Mouse (Mus musculus) embryo, embryonic 11 days (tissue): ENCODE data around the gene Nat8f1.
"Not testable (repeated sequence)": the region's sequence is repeated elsewhere in the genome, so short reads cannot be mapped to it uniquely, and the experiment has no call there.

Experiments
- DNase-seq: peaks from one replicate; pipeline ENCODE4 v3.0.0-alpha.2; 2015

Nat8f1 gene

DNA sequence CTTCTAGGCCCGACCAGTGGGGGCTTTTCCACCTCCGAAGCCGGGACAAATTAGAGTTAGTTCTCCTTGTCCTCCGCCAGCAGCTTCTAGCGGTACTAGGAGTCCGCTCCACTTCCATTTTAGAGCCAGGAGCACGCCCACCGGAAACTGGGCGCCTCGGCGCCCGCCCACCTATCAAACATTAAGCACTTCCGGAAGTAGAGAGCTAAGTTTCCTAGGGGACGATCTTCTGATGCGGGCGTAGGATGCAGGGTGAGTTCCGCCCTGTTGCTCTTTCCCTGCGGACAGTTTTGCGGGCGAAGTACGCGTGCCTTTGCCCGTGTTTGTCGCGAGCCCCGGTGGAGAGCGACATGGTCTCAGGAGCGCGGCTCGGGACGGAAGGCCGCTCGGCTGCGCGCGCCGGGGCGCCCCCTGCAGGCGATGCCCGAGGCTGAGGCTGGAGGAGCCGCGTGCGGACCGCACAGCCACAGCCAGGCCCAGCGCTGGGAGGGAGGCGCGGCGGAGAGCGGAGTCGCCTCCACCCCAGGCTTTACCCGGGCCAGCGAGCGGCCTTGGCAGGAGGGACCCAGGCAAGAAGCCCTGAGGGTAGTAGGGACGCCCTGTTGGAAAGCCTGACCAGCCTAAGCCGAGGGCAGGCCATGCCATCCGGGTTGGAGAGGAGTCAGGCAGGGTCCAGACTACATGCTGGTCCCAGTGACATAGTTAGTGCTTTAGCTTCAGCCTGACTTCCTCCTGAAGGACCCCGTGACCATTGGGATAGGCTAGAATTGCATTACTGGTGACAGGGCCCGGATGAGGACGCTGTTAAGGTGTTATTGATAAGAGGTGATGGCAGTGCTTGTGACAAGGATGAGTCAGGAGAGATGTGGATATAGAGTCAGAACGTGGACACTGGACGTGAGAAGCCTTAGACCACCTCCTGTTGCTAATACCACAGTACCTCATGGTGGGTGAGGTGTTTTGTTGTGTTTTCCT, at the start of gene Nat8f1:
TSS of gene Nat8f1 (minus strand) at position 149 of the 975 bp plus-strand sequence.
- peak; percentile 93 for DNase-seq

DNA sequence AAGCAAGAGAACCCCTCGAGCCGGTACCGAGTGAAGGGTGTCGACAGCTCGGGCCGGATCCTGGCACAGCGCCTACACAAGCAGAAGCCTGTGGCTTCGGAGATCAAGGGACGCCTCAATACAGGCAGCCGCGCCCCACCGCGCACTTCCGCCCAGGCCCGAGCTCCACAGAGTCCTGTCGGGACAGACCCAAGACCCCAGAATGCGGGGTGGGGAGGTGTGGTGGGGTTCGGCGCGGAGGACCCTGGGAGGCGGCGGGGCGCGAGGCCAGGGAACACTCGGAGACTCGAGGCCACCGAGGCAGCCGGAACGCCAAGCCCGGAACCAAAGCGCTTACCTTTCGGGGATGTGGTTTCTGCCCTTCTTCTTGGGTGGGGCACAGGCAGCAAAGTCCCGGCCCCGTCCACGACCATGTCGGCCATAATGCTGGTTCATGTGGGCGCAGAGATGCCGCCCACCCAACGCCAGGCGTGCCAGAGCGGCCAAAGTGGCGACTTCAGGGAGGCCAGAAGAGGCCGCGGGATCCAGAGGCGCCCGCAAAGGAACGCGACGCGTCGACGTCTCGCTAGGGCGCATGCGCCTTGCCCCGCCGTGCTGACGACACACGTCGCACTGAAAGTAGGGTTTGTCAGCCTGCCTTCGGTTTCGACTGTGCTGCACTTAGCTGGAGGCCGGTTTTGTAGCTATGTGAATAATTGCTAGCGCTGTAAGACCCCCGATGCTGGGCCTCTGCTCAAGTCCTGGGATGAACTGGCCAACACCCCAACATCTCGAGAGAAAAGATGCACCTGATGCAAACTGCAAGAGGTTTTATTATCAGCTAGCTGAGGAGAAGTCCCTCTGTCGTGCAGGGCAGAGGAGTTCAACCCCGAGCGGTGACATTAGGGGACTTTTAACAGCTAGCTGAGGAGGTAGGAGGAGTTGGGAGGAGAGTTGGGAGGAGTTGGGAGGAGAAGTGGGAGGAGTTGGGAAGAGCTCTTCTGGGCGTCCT, 45.9 kb upstream of the Nat8f1 start, which contains the start of gene Dusp11:
TSS of gene Dusp11 (minus strand) at position 567 of the 991 bp plus-strand sequence.
- DNase-seq = peak; percentile 96

DNA sequence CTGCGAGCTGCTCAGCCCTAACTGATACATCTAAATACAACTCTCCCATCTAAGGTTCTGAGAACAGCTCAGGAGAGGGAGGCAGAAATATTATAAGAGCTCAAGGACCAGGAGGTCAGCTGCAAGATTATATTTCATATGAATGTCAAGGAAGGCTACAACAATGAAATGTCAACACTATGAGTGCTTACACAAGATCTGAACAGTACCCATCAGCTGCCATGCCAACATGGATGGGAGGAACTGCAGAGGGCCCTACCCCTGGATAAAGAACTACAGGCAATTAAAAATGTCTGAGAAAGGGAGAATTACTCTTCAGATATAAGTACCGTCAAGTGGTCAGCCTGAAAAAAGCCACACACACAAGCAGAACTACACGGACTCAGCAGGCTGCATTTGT, 42.1 kb upstream of the Nat8f1 start:
- no peak for DNase-seq

DNA sequence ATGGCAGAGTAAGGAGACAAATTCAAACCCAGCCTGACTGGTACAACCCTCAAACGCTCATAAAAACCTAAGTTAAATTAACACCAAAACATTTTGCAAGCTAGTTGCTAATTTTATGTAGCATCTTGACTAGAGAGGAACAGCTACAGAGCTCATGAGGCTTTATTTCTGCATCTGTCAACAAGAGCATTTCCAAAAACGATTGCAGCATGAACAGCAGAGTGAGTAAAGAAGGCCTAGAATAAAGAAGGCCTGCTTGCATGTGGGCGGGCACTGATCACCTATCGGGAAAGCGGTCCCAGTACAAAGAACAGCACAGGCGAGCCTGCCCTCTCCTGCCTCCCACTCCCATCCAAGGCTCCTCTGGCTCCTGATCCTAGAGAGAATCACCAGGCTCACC, 33.1 kb upstream of the Nat8f1 start:
- DNase-seq = no peak

DNA sequence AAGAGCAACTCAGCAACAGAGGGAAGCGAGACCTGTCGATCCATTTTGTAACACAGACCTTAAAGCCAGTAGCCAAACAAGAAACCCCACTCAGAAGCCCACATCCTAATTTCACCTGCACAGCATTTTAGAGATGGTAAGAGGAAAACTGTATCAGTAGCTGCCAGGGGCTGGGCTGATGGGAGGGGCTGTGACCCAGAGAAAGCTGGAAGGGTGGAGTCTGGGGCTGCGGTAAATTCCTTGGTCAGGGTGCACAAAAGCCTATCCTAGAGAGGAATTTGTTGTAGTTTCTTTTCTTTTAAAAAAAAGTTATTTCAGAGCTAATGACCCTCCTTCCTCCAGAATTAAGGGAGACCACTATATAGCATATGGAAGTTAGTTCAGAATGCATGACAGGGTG, 27.0 kb upstream of the Nat8f1 start:
- DNase-seq = no peak

DNA sequence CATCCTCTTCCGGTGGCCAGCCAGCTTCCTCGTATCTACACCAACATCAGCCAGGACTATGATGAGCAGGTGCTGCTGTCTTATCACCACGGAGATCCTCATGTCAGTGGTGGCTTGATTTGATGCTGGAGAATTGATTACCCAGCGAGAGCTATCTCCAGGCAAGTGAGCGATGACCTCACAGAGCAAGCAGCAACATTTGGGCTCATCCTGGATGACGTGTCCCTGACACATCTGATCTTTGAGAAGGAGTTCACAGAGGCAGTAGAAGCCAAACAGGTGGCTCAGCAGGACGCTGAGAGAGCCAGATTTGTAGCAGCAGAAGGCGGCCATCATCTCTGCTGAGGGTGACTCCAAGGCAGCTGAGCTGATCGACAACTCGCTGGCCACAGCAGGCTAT, 23.2 kb upstream of the Nat8f1 start:
- DNase-seq = no peak

DNA sequence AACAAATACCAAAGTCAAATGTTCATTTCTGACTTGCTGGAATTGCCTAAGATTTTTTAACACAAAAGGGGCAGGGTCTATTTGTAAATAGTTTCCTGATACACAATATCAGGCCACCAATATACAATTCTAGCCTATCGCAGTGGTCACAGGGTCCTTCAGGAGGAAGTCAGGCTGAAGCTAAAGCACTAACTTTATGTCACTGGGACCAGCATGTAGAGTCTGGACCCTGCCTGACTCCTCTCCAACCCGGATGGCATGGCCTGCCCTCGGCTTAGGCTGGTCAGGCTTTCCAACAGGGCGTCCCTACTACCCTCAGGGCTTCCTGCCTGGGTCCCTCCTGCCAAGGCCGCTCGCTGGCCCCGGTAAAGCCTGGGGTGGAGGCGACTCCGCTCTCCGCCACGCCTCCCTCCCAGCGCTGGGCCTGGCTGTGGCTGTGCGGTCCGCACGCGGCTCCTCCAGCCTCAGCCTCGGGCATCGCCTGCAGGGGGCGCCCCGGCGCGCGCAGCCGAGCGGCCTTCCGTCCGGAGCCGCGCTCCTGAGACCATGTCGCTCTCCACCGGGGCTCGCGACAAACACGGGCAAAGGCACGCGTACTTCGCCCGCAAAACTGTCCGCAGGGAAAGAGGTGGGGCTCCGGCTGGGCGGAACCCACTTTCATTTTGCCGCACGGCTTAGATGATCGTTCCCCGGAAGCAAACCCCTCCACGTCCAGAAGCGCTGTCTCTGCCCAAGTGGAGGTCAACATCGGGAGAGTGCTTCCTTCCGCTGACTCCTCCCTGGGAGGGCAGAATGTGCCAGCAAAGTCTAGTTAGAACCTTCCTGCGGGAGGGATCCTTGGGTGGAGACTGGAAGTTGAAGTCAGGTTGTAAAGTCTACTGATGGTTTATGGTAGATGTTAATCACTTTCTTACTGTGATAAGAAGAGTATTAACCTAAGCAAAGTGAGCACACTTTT, 21.3 kb upstream of the Nat8f1 start:
- DNase-seq = peak; percentile 82

DNA sequence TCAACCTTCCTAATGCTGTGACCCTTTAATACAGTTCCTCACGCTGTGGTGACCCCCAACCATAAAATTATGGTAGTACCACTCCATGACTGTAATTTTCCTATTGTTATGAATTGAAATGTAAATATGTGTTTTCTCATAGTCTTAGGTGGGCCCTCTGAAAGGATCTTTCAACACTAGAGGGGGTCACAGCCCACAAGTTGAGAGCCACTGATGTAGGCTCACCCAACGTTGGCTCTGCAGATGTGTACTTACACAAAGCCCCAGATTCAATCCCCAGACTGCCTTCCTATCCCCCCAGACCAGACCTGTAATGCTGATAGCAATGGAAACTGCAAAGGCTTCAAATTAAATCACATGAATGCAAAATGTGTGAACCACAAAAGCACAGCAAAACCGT, 20.2 kb upstream of the Nat8f1 start:
- peak; percentile 15 for DNase-seq

DNA sequence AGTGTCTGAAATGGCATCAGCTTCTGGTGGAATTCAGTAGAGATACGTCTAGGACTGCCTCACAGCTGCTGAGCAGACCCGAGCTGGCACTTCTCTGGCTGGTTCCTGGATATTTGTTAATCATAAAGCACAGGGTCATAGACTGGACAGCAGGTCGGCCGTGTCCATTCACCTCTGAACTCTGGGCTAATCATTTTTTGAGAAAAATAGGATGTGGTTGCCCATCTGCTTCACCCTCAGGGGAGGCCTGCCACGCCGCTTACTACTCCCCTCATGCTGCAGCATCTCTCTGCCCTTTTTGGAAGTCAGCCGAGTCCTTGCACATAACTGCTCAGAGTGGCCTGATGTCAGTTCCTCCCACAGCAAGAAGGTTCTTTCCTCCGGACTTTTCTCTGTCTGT, 18.6 kb upstream of the Nat8f1 start:
- no peak for DNase-seq

DNA sequence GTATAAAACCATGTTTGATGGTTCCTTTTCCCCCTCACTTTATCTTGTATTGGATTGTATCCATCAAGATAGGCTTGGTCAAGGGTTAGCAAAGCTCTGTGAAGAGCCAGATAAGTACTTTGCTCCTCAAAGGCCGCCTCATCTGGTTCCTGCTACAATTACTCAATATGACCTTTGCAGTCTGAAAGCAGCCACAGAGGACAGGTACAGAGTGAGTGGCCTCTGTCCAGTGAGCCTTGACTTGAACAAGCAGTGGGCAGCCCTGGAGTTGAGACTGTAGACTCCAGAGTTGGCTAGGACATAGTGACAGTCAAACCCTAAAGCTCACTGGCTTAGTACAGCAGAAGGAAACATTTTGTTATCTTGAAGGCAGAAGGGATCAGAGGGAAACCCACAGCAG, 13.8 kb upstream of the Nat8f1 start:
- no peak for DNase-seq

DNA sequence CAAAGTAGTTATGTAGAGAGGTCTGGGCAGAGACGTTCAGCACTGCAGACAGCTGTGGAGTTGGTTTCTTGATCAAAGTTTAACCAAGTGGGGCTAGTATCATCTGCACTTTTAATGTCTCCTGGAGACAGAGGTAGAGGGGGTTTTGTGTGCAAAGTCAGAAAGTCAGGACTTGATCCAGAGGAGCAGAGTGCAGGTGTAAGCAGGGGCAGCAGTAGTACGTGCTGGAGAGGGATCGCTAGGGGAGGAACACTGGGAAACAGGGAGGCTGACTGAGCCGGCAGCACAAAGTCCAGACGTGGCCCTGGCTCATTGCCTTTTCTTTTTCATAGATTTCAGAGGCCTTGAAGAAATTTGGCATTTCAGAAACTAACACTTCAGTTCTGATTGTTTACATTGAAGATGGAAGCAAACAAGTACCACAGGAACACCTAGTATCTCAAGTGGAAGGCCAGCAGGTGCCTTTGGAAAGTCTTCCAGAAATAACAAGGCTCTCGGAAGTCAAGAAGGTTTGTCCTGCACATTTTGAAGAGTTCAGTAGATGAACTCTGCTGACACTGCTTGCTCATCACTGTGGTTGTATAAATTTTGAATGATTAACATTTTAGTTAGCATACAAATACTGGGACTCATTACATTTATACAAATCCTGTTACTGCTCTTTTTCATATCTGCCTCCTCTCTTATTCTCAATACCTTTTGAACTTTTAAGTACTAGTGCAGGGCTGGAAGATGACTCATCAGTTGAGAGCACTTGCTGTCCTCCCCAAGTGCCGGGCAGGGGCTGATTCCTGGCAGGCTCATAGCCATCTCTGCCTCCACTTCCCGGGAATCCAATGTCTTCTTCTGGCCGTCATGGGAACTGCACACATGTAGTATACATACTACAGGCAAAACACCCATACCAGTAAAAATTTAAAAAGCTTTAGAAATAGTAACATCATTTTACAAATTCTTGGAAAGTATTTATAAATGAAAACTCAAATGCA, 12.3 kb upstream of the Nat8f1 start:
- DNase-seq = no peak

DNA sequence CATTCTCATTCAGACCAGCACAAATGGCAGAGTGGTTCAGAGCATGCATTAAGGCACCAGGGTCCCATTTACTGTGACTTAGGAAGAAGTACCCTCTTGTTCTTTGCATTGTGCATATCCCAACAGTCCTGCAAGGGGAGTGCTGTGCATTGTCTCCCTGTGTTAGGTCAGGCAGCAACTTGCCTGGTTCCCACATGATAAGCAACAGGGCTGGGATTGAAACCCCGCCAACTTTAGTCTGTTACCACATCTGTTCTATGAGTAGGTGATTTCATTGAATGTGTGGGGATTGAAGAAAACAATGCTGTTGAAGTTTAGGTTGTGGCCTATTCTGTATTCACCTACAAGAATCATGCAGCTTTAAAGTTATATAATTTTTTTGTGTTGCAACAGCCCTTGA, 11.2 kb upstream of the Nat8f1 start:
- DNase-seq = no peak

DNA sequence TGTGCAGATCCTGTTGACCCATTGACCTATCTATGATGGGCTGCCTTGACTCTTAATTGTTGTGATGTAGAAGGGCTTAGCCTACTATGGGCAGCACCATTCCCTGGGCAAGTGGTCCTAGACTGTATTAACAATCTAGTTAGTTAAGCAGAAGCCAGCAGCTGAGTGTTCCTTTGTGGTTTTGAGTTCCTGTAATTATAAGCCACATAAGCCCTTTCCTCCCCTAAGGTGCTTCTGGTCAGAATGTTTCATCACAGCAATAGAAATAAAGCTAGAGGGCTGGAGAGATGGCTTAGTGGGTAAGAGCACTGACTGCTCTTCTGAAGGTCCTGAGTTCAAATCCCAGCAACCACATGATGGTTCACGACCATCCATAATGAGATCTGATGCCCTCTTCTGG, 8.2 kb upstream of the Nat8f1 start:
- no peak for DNase-seq

DNA sequence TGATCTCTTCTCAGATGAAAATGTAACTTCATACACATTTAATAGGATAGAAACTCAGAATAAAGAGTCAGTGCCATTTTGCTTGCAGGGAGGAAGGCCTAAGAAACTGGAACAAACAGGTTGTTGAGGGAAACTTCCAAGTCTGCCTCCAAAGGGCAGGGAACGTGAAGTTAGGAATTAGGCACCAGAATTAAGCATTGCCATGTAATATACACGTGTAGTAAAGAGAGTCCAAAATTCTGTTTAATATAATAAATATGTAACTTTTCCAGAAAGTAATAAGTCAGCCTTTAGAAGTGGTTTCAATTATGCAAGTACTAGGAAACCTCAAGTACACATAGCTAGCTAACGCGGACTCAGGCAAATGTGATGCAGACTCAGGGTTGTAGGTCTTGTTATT, 3.9 kb upstream of the Nat8f1 start:
- DNase-seq = no peak

DNA sequence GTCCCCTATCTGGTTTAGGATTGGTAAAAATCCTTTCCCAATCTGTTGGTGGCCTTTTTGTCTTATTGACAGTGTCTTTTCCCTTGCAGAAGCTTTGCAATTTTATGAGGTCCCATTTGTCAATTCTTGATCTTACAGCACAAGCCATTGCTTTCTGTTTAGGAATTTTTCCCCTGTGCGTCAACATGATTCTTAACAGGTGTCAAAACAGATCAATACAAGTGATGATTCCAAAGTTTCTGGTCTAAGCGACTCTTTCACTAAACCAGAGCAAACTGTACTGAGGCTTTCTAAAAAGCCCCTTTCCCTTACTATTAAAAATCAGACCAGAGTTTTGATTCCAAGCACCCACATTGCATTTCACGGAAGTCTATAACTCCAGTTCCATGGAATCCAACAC, 2.9 kb upstream of the Nat8f1 start:
- DNase-seq = not testable (repeated sequence)

DNA sequence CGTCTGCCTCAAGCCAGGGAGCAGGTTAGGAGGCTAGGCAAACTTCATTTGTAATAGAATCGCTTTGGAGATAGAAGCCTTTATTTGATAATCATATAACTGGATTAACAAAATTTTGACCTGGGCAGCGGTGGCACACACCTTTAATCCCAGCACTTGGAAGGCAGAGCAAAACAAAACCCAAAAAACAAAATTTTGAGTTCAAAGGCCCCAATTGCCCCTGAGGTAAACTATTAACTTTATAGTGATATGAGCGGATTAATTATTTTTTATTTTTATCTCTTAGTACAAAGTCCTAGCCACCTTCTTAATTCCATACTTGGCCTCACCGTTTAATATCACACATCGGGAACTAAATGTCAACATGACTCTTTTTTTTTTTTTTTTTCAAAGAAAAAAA, 1.1 kb upstream of the Nat8f1 start:
- no peak for DNase-seq

DNA sequence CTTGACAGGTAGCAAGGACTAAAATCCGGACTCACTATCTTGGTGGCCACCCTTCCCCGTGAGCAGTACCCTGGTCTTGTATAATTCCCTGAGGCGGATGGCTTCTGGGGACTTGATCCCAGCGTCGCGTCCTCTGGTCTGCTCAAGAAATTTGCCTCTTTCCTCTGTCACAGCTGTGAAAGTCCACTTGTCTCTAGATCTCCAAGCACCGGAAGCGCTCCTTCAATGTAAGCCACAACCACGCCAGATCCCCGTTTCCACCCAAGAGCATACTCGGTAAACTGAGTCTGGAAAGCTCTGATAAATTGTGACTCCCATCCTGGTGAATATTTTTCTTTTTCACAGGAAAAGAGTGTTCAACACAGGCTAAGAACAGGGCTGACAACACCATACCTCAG, 347 bp downstream of the Nat8f1 start:
- peak; percentile 30 for DNase-seq

DNA sequence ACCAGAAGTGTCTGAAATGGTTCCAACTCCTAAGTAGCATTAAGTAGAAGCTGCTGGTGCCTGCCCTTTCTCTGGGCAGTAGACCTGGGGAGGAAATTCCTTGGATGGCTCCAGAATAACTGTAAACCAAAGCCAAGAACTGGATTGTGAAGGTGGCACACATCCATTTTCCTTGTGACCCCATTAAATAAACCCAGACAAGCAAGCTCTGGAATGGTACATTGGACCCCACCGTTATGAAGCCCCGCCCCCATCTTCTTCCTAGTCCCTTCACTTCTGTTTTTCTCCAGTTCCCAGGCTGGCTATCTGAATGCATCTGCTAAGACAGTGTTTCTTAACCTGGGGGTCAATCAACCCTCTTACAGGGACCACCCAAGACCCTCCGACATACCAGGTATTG, 3.9 kb downstream of the Nat8f1 start, which contains the start of gene Tprkb:
TSS of gene Tprkb (plus strand) at position 279 of the 400 bp plus-strand sequence.
- no peak for DNase-seq

DNA sequence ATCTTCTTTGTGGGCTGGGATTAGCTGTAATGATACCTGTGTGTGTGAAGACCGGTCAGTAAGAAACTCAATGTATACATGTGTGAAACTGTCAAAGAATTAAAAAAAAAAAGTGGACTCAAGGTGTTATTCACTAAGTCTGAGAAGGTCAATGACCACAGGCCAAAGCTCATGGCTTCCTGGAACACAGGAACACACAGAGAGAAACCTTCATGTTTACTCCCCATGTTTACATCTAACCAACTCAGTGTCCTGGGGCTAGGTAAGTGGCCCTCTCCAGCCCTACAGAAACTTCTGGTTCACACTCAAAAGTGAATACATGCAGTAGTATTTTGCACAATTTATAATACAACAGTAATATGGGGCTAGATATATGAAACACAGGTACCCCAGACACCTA, 5.8 kb downstream of the Nat8f1 start:
- no peak for DNase-seq

DNA sequence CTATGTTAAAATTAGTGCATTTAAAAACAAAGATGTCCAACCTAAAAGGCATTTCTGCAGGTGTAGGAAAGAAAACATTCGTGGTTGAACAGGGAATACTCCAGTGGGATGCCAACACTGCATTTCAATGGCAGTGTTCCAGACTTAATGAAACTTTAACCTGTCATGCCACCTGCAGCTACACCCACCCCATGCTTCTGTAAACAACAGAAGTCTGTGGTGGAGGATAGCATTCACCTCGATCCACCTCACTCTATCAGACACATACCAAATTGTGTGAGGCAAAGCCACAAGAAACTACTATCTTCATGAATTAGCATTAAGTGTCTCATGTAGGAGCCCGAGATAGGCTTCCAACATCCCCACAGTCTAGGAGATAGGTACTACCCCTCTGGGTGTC, 7.1 kb downstream of the Nat8f1 start:
- DNase-seq = no peak

DNA sequence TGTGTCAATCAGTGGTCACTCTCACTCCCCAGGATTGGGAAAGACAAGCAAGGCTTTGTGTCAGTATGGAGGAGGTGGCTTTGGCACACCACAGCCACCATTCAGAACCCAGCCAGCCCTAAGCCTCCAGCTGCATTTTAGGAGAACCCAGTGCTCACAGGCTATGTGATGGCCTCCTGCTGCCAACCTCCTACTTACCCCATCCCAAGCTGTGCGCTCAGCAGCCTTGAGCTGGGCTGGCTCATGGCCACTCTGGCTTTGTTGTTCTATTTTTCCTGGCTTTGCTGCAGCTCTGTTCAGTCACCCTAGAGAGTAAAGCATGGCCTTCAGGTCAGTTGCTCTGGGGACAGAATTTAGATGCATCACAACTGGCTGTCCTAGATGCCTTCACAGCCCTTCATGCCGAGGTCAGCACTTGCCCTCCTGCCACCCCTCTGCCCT, 8.6 kb downstream of the Nat8f1 start:
- DNase-seq = not testable (repeated sequence)
